Mouse (Mus musculus) 416B (cell line): ENCODE measurements around the gene Wdr45.
A peak's percentile ranks its signal among the peaks of the same experiment; 100 is the strongest.

Experiments used
- DNase-seq: peaks from one replicate; pipeline ENCODE4 v3.0.0; 2011; ENCODE audit warnings: low read depth

Gene Wdr45

GRCm38 (mm10) chrX:7721514-7722281 is 7.6 kb downstream of the Wdr45 start, which contains the start of gene Gm45208:
Gm45208 (plus strand) TSS chrX:7722245.
- peak; percentile 93 for DNase-seq

- no peak for DNase-seq
These were observed 8.1 kb downstream of the Wdr45 start for GRCm38 (mm10) chrX:7722282-7722611.

- DNase-seq = peak; percentile 60
These were observed 8.6 kb downstream of the Wdr45 start for GRCm38 (mm10) chrX:7722691-7723090.

GRCm38 (mm10) chrX:7724135-7724534 is 10.0 kb downstream of the Wdr45 start:
- DNase-seq = no peak

GRCm38 (mm10) chrX:7725841-7726240 is 11.7 kb downstream of the Wdr45 start:
- no peak for DNase-seq

- peak; percentile 21 for DNase-seq
These were observed 13.0 kb downstream of the Wdr45 start for GRCm38 (mm10) chrX:7727176-7727575.

- DNase-seq = peak; percentile 92
These were observed 14.2 kb downstream of the Wdr45 start, which contains the start of gene Praf2 for GRCm38 (mm10) chrX:7728215-7728921. Praf2 (plus strand) TSS chrX:7728439.

GRCm38 (mm10) chrX:7728922-7729265 is 14.8 kb downstream of the Wdr45 start:
- no peak for DNase-seq

GRCm38 (mm10) chrX:7733571-7734156 is 19.5 kb downstream of the Wdr45 start:
- DNase-seq = peak; percentile 24

- no peak for DNase-seq
These were observed 25.4 kb downstream of the Wdr45 start for GRCm38 (mm10) chrX:7739336-7740081.

- DNase-seq = no peak
These were observed 26.1 kb downstream of the Wdr45 start for GRCm38 (mm10) chrX:7740082-7740819.

GRCm38 (mm10) chrX:7741103-7741502 is 27.0 kb downstream of the Wdr45 start:
- no peak for DNase-seq

- DNase-seq = no peak
These were observed 29.3 kb downstream of the Wdr45 start for GRCm38 (mm10) chrX:7743470-7743869.

- no peak for DNase-seq
These were observed 30.8 kb downstream of the Wdr45 start for GRCm38 (mm10) chrX:7744940-7745339.

GRCm38 (mm10) chrX:7745429-7745828 is 31.3 kb downstream of the Wdr45 start:
- no peak for DNase-seq

- DNase-seq = peak; percentile 67
These were observed 36.4 kb downstream of the Wdr45 start, which contains the start of gene Ccdc120 for GRCm38 (mm10) chrX:7750432-7751116. Ccdc120 (minus strand) TSS chrX:7750905.

- DNase-seq = peak; percentile 50
These were observed 39.5 kb downstream of the Wdr45 start for GRCm38 (mm10) chrX:7753627-7754026.

- DNase-seq = peak; percentile 96
These were observed 48.2 kb downstream of the Wdr45 start, which contains the start of gene Tfe3 for GRCm38 (mm10) chrX:7762137-7762920. Tfe3 (plus strand) TSS chrX:7762560.

GRCm38 (mm10) chrX:7762921-7763197 is 48.7 kb downstream of the Wdr45 start:
- no peak for DNase-seq

- DNase-seq = peak; percentile 68
These were observed 49.7 kb downstream of the Wdr45 start for GRCm38 (mm10) chrX:7763631-7764393.
